In the genomic region with DNA sequence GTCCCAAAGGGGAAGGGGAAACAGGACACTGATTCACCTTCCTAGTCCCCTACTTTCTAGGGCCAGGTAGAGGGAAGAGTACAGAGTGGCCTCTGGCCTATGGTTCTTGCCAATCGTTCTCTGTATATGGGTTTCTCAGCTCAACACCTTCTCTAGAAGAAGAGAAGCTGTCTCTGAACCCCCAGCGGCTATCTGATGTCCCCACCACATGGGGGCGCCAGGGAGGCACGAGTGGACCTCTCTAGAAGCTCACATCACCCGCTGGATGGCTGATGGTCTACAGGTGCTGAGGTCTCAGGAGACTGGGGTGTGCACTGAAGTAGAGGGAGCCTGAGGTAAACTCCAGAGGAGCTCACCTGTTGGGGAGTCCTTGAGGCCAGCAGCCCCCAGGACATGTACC, we compare ENCODE assay signal across 9 mouse cellular contexts. TPM values are rescaled to one million over a fixed set of nuclear protein-coding genes. Genes with fewer than 3 reads are reported as not detected.
DNase-seq lines count a peak whose midpoint lies in the region; ATAC-seq lines count a peak whose summit lies in the region.
"Had no signal": no experiment of that assay in that cellular context is flagged by ENCODE, and none has a peak within 500 bp of the region (broad histone marks: within the 10 kb centered on the region; RNA-seq: fewer than 3 reads in every experiment).

No protein-coding gene starts in this region.

- H3K4me3 ChIP-seq in forebrain, embryonic 14.5 days (ENCODE audit: low read depth, low read length) = no peak overlapping the region
- H3K4me3 ChIP-seq: neural tube, embryonic 13.5 days had no signal

- H3K27me3 ChIP-seq in forebrain, embryonic 14.5 days (replicated peaks; ENCODE audit: control insufficient read depth, insufficient read depth, low read length) = no peaks in the 10 kb centered on the region
- H3K27me3 ChIP-seq: neural tube, embryonic 13.5 days had no signal

- peak; percentile 37 to 50 for DNase-seq in left cerebral cortex, adult 18-20 months (ENCODE audit: low spot score in 2 of 2)
- DNase-seq in left cerebral cortex, adult 8-10 months (ENCODE audit: low spot score in 2 of 2) = no peak
- DNase-seq in NIH3T3 (ENCODE audit: low read depth) = peak; percentile 55
- peak; percentile 43 for DNase-seq in naive thymus-derived CD4-positive, alpha-beta T cell, adult 2 months (ENCODE audit: low read depth)
- DNase-seq in frontal cortex, adult 2 months (ENCODE audit: extremely low spot score in 1 of 2, low spot score in 1 of 2) = no peak
- DNase-seq in forebrain, embryonic 14.5 days (ENCODE audit: low spot score) = no peak
- no peak for DNase-seq in layer of hippocampus, postnatal 36 days

- H3K9me3 ChIP-seq in forebrain, embryonic 14.5 days (replicated peaks; ENCODE audit: control insufficient read depth, low read length) = no peaks in the 10 kb centered on the region
- H3K9me3 ChIP-seq: neural tube, embryonic 13.5 days had no signal

- H3K27ac ChIP-seq in forebrain, embryonic 14.5 days (ENCODE audit: low read depth, low read length) = no peak overlapping the region
- H3K27ac ChIP-seq: neural tube, embryonic 13.5 days had no signal

- no peak overlapping the region for H3K4me2 ChIP-seq in forebrain, embryonic 14.5 days (ENCODE audit: low read length)
- H3K4me2 ChIP-seq: neural tube, embryonic 13.5 days had no signal

- peak; percentile 37; the same call in 1 of the 2 replicates for ATAC-seq in erythroblast, adult 5-6 weeks (replicated peaks; ENCODE audit: low FRiP score, poor library complexity, severe bottlenecking)
- ATAC-seq in forebrain, embryonic 14.5 days = no peak

- no peak overlapping the region for H3K9ac ChIP-seq in forebrain, embryonic 14.5 days (ENCODE audit: low read length)
- H3K9ac ChIP-seq: neural tube, embryonic 13.5 days had no signal

- 0 out of 2 replicates have a peak, but pooled peaks cover 3% of the 10 kb centered on the region for H3K36me3 ChIP-seq in forebrain, embryonic 14.5 days (ENCODE audit: control insufficient read depth, insufficient read depth, low read length)

- H3K4me1 ChIP-seq in forebrain, embryonic 14.5 days (ENCODE audit: control insufficient read depth, insufficient read depth, low read length) = no peaks in the 10 kb centered on the region

- WGBS in forebrain, embryonic 14.5 days = 41% methylated on average over 5 of the region's 5 CpGs

RNA-seq across cellular contexts. Expression of a gene that starts 6.1 kb away (rescaled TPM):
- 10 to 100 TPM in 1 of 2 experiments, 1 to 10 TPM in 1; 9.9 to 10.3 TPM for total RNA-seq in left cerebral cortex, adult 18-20 months (2021)
- total RNA-seq in left cerebral cortex, adult 8-10 months (2022) = 10 to 100 TPM; 11.1 to 15.8 (median 14.0) TPM
- total RNA-seq in erythroblast, adult 5-6 weeks (2015; ENCODE audit: low replicate concordance) = 4.4 and 12.7 TPM in 2 replicates
- 2.8 and 7.0 TPM in 2 replicates for total RNA-seq in erythroblast, adult 5-6 weeks (2017; ENCODE audit: low replicate concordance)
- 20.3 and 21.0 TPM in 2 replicates for polyA plus RNA-seq in frontal cortex, adult 2 months (2012; rRNA removed)
- 7.7 and 10.7 TPM in 2 replicates for polyA plus RNA-seq in forebrain, embryonic 14.5 days (2014; fragmentation: Nextera tagmentation; extraction: Ambion mirVana)
- 10 to 100 TPM; 10.1 to 10.2 TPM for total RNA-seq in layer of hippocampus, postnatal 36 days (2021)

RNA-seq across cellular contexts. Expression of a gene that starts 19.8 kb away (rescaled TPM):
- total RNA-seq in left cerebral cortex, adult 18-20 months (2021) = under 1 TPM; 0.60 to 0.66 TPM
- total RNA-seq in left cerebral cortex, adult 8-10 months (2022) = 1 to 10 TPM in 1 of 4 experiments, under 1 TPM in 3; 0.55 to 1.4 (median 0.73) TPM
- total RNA-seq in erythroblast, adult 5-6 weeks (2015; ENCODE audit: low replicate concordance) = 4.8 and 5.0 TPM in 2 replicates
- 11.2 and 20.9 TPM in 2 replicates for total RNA-seq in erythroblast, adult 5-6 weeks (2017; ENCODE audit: low replicate concordance)
- 22.2 and 28.1 TPM in 2 replicates for polyA plus RNA-seq in frontal cortex, adult 2 months (2012; rRNA removed)
- polyA plus RNA-seq in forebrain, embryonic 14.5 days (2014; fragmentation: Nextera tagmentation; extraction: Ambion mirVana) = 0.30 and 0.32 TPM in 2 replicates
- 1 to 10 TPM; 1.1 to 1.2 TPM for total RNA-seq in layer of hippocampus, postnatal 36 days (2021)

RNA-seq across cellular contexts. Expression of a gene that starts 52.6 kb away (rescaled TPM):
- 10 to 100 TPM; 30.4 to 35.0 TPM for total RNA-seq in left cerebral cortex, adult 18-20 months (2021)
- 10 to 100 TPM; 30.8 to 35.2 (median 31.7) TPM for total RNA-seq in left cerebral cortex, adult 8-10 months (2022)
- total RNA-seq in erythroblast, adult 5-6 weeks (2015; ENCODE audit: low replicate concordance) = 18.0 and 21.7 TPM in 2 replicates
- 20.1 and 31.3 TPM in 2 replicates for total RNA-seq in erythroblast, adult 5-6 weeks (2017; ENCODE audit: low replicate concordance)
- polyA plus RNA-seq in frontal cortex, adult 2 months (2012; rRNA removed) = 28.7 and 29.4 TPM in 2 replicates
- polyA plus RNA-seq in forebrain, embryonic 14.5 days (2014; fragmentation: Nextera tagmentation; extraction: Ambion mirVana) = 6.1 and 8.2 TPM in 2 replicates
- total RNA-seq in layer of hippocampus, postnatal 36 days (2021) = 10 to 100 TPM; 48.6 to 48.8 TPM

Comparison
In these comparisons a context has a peak if more than half of its experiments do, and no peak if none do; other contexts are left out.
1. DNase-seq: peak in left cerebral cortex, adult 18-20 months (2 of 2), NIH3T3 (single experiment) and naive thymus-derived CD4-positive, alpha-beta T cell, adult 2 months (single experiment); none in left cerebral cortex, adult 8-10 months (0 of 2), frontal cortex, adult 2 months (0 of 2), forebrain, embryonic 14.5 days (single experiment) and layer of hippocampus, postnatal 36 days (0 of 2).